Mouse (Mus musculus) small intestine, adult 2 months (tissue): ENCODE data around the gene Abca4. TPM values are rescaled to one million over a fixed set of nuclear protein-coding genes. Genes with fewer than 3 reads are reported as not detected.
"Not testable (repeated sequence)": the region's sequence is repeated elsewhere in the genome, so short reads cannot be mapped to it uniquely, and the experiment has no call there.

Experiments
- H3K27ac ChIP-seq: fragments of 200-500 bp; 2 replicates; pipeline ENCODE4 v1.5.1; 2012; ENCODE audit warnings: low read depth, low read length, control low read depth, inconsistent platforms; ENCODE audit not compliant: insufficient read depth
- H3K27me3 ChIP-seq: fragments of 200-500 bp; 2 replicates; pipeline ENCODE4 v1.6.1; 2012; ENCODE audit warnings: mild to moderate bottlenecking, moderate library complexity, low read length, inconsistent platforms; ENCODE audit not compliant: control insufficient read depth, insufficient read depth
- H3K36me3 ChIP-seq: fragments of 200-500 bp; 2 replicates; pipeline ENCODE4 v1.6.1; 2012; ENCODE audit warnings: mild to moderate bottlenecking, low read length, control low read depth, inconsistent platforms; ENCODE audit not compliant: control insufficient read depth, insufficient read depth
- H3K4me1 ChIP-seq: fragments of 200-500 bp; 2 replicates; pipeline ENCODE4 v1.6.1; 2012; ENCODE audit warnings: low read length, inconsistent platforms, mixed read lengths; ENCODE audit not compliant: control insufficient read depth, insufficient read depth, insufficient read length
- H3K4me3 ChIP-seq: fragments of 200-500 bp; 2 replicates; pipeline ENCODE4 v1.5.1; 2012; ENCODE audit warnings: low read depth, mild to moderate bottlenecking, control low read depth, inconsistent platforms, low read length, moderate library complexity
- CTCF ChIP-seq: fragments of 200-500 bp; IDR thresholded peaks from 2 replicates; pipeline ENCODE4 v1.5.1; 2012; ENCODE audit warnings: low read depth, mild to moderate bottlenecking, control low read depth, inconsistent platforms, low read length, moderate library complexity, mixed read lengths; ENCODE audit not compliant: insufficient replicate concordance, insufficient read length; ENCODE audit errors: extremely low read depth
- POLR2A ChIP-seq: fragments of 200-500 bp; IDR thresholded peaks from 2 replicates; pipeline ENCODE4 v1.6.1; 2012; ENCODE audit warnings: low read depth, mild to moderate bottlenecking, control low read depth, inconsistent platforms, low read length, moderate library complexity
- WGBS: fragments of 180-500 bp; shearing (Covaris S2); methylation state at CpG from one replicate; pipeline ENCODE4 v1.1.7; 2018; 5-methylcytosine and 5-hydroxymethylcytosine counted together
- polyA plus RNA-seq: library from polyadenylated mRNA; depleted of rRNA; stranded (reverse); fragments of >200 nt; gene quantifications from 2 replicates; pipeline ENCODE4 v1.2.3, GENCODE M21; 2012; rRNA removed

The Abca4 gene
- polyA plus RNA-seq, 1 experiment = 0.05 TPM

GRCm38 (mm10) chr3:122211446-122212125 lies 167.3 kb downstream of the Abca4 start:
- no peak for TF ChIP-seq POLR2A
- TF ChIP-seq CTCF = no peak
- Histone ChIP-seq H3K4me1 (peaks cover 17% of the 10 kb centered on the region), H3K4me3 (no peak overlapping the region), H3K27me3 (no peaks in the 10 kb centered on the region), H3K27ac (no peak overlapping the region), H3K36me3 (no peaks in the 10 kb centered on the region)
- 72% methylated on average over 13 of the region's 13 CpGs for WGBS

DNA sequence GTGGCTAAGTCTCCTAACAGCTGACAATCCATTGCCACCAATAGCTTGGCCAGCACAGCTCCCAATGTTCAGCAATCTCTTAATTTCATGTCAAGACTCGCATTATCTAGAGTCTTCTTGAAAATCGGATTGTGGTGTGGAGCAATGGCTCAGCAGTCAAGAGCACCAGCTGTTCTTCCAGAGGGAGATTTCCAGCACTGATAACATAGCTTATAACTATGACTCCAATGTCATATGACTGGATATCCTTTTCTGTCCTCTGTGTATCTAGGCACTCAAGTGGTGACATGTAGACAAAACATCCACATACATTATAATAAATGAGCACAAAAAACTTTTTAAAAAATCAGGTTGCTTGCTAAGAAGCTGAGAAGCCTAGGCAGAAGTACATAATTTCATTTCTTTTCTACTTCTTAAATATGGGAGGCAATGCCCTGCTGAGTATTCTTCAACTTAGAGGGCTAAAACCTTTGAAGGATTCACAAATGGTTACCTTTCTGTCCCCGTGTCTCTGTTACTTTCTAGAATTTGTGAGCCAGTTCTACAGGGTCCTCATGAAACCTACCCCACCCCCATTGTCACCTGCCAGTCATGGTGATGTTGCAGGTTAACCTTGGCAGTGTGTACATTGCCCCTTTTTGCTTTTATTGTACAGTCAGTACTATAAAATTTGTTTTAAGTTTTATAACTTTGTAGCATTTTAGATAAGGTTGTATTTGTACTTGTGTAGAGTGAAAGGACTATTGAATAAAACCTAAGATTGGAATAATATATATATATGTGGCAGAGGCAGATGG lies 177.2 kb downstream of the Abca4 start:
- Histone ChIP-seq H3K27ac (no peak overlapping the region), H3K4me3 (no peak overlapping the region), H3K36me3 (no peaks in the 10 kb centered on the region), H3K4me1 (no peaks in the 10 kb centered on the region), H3K27me3 (no peaks in the 10 kb centered on the region)
- TF ChIP-seq CTCF (no peak), POLR2A (no peak)
- WGBS = 43% methylated on average over 3 of the region's 3 CpGs

DNA sequence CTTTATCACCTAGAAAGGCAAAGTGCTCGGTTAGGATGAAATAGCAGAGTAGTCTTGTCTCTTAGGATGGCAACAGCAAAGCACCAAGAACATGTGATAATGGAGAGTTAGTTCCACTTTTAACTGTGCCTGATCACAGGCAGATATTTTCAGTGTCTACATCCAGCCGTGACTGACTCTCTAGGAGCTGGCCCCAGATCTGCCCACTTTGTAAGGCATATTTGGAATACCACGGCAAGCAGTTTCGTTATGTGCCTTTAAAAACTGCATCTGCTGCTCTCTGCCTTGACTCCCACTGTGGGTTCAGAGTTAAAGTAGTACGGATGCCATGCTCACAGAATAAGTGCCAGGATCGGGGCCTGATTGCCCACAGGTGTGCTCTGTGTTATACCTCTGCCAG lies 182.7 kb downstream of the Abca4 start:
- not testable (repeated sequence) for H3K27ac ChIP-seq, H3K27me3 ChIP-seq, H3K36me3 ChIP-seq, H3K4me1 ChIP-seq, H3K4me3 ChIP-seq
- 76% methylated on average over 6 of the region's 6 CpGs for WGBS

Other genes starting within 250 kb of the Abca4 start
- 5.8 and 13.0 TPM in 2 replicates for gene Abcd3, start 229.1 kb upstream of the Abca4 start, polyA plus RNA-seq
- 3.3 TPM in 2 replicates for gene Arhgap29, start 91.9 kb upstream of the Abca4 start, polyA plus RNA-seq
- 155 and 443 TPM in 2 replicates for gene Gclm, start 201.1 kb downstream of the Abca4 start, polyA plus RNA-seq
- gene Dnttip2, start 229.9 kb downstream of the Abca4 start, polyA plus RNA-seq = 1.2 and 2.7 TPM in 2 replicates
- 23.8 and 93.8 TPM in 2 replicates for gene Bcar3, start 249.7 kb downstream of the Abca4 start, polyA plus RNA-seq